Mouse (Mus musculus): Measurements from ENCODE around the gene Gm21833. TPM values are rescaled to one million over a fixed set of nuclear protein-coding genes. Genes with fewer than 3 reads are reported as not detected.
"Not testable (repeated sequence)": the region's sequence is repeated elsewhere in the genome, so short reads cannot be mapped to it uniquely, and the experiment has no call there.

Gm21833 gene
- not detected in 2 replicates for polyA plus RNA-seq (2016; fragmentation: Nextera tagmentation; extraction: Ambion mirVana)

GRCm38 (mm10) chr16:82828082-82828481 is at the start of gene Gm21833:
Gene Gm21833 (plus strand): TSS chr16:82828382.
- H3K4me2 ChIP-seq (replicated peaks); H3K36me3 ChIP-seq; H3K27me3 ChIP-seq; H3K4me3 ChIP-seq; H3K27ac ChIP-seq; H3K9me3 ChIP-seq (replicated peaks); H3K4me1 ChIP-seq; ATAC-seq (ENCODE audit: low FRiP score); H3K9ac ChIP-seq: not testable (repeated sequence)
- 95% methylated on average over 2 of the region's 2 CpGs for WGBS

- Histone ChIP-seq H3K4me3 (no peak overlapping the region), H3K36me3 (no peaks in the 10 kb centered on the region), H3K27ac (no peak overlapping the region), H3K4me2 (replicated peaks) (no peak overlapping the region), H3K27me3 (no peaks in the 10 kb centered on the region), H3K9ac (no peak overlapping the region), H3K9me3 (replicated peaks) (no peaks in the 10 kb centered on the region), H3K4me1 (no peaks in the 10 kb centered on the region)
- ATAC-seq (ENCODE audit: low FRiP score) = no peak
These were observed 38.7 kb upstream of the Gm21833 start for GRCm38 (mm10) chr16:82789521-82789920.

- Histone ChIP-seq H3K4me1 (no peaks in the 10 kb centered on the region), H3K9me3 (replicated peaks) (no peaks in the 10 kb centered on the region), H3K27ac (no peak overlapping the region), H3K27me3 (no peaks in the 10 kb centered on the region), H3K36me3 (no peaks in the 10 kb centered on the region), H3K4me3 (no peak overlapping the region), H3K4me2 (replicated peaks) (no peak overlapping the region), H3K9ac (no peak overlapping the region)
- WGBS = 93% methylated on average over 4 of the region's 4 CpGs
- ATAC-seq (ENCODE audit: low FRiP score) = no peak
These were observed 31.7 kb upstream of the Gm21833 start for GRCm38 (mm10) chr16:82796489-82796888.

GRCm38 (mm10) chr16:82815255-82815654 is 12.9 kb upstream of the Gm21833 start:
- Histone ChIP-seq H3K4me1 (no peaks in the 10 kb centered on the region), H3K27me3 (no peaks in the 10 kb centered on the region), H3K4me2 (replicated peaks) (no peak overlapping the region), H3K36me3 (no peaks in the 10 kb centered on the region), H3K9ac (no peak overlapping the region), H3K27ac (no peak overlapping the region), H3K4me3 (no peak overlapping the region), H3K9me3 (replicated peaks) (no peaks in the 10 kb centered on the region)
- ATAC-seq (ENCODE audit: low FRiP score) = no peak

- no peaks in the 10 kb centered on the region for H3K4me1 ChIP-seq
- ATAC-seq (ENCODE audit: low FRiP score) = no peak
- H3K9ac ChIP-seq = no peak overlapping the region
- H3K9me3 ChIP-seq (replicated peaks) = no peaks in the 10 kb centered on the region
- H3K36me3 ChIP-seq = no peaks in the 10 kb centered on the region
- H3K27ac ChIP-seq = no peak overlapping the region
- WGBS = 49% methylated on average over 2 of the region's 2 CpGs
- H3K4me3 ChIP-seq = no peak overlapping the region
- no peak overlapping the region for H3K4me2 ChIP-seq (replicated peaks)
- no peaks in the 10 kb centered on the region for H3K27me3 ChIP-seq
These were observed 11.6 kb upstream of the Gm21833 start for GRCm38 (mm10) chr16:82816615-82817014.

GRCm38 (mm10) chr16:82855752-82856151 is 27.6 kb downstream of the Gm21833 start:
- H3K9me3 ChIP-seq (replicated peaks) = no peaks in the 10 kb centered on the region
- H3K9ac ChIP-seq = no peak overlapping the region
- ATAC-seq (ENCODE audit: low FRiP score) = no peak
- H3K36me3 ChIP-seq = no peaks in the 10 kb centered on the region
- H3K4me1 ChIP-seq = no peaks in the 10 kb centered on the region
- 76% methylated on average over 2 of the region's 2 CpGs for WGBS
- no peak overlapping the region for H3K27ac ChIP-seq
- H3K27me3 ChIP-seq = no peaks in the 10 kb centered on the region
- H3K4me2 ChIP-seq (replicated peaks) = no peak overlapping the region
- no peak overlapping the region for H3K4me3 ChIP-seq

GRCm38 (mm10) chr16:82864590-82864989 is 36.4 kb downstream of the Gm21833 start:
- H3K27me3 ChIP-seq = no peaks in the 10 kb centered on the region
- no peak for ATAC-seq (ENCODE audit: low FRiP score)
- H3K4me2 ChIP-seq (replicated peaks) = no peak overlapping the region
- no peaks in the 10 kb centered on the region for H3K36me3 ChIP-seq
- H3K9me3 ChIP-seq (replicated peaks) = no peaks in the 10 kb centered on the region
- WGBS = 86% methylated on average over 7 of the region's 7 CpGs
- H3K4me1 ChIP-seq = no peaks in the 10 kb centered on the region
- no peak overlapping the region for H3K9ac ChIP-seq
- H3K27ac ChIP-seq = no peak overlapping the region
- no peak overlapping the region for H3K4me3 ChIP-seq

Measured in hindbrain, embryonic 12.5 days (tissue).